Mouse (Mus musculus): ENCODE data around the gene Snap47. TPM values are rescaled to one million over a fixed set of nuclear protein-coding genes. Genes with fewer than 3 reads are reported as not detected.

Snap47 gene
- total and polyA plus RNA-seq, 2 experiments from 2014 or later: 467 to 588 TPM

DNA sequence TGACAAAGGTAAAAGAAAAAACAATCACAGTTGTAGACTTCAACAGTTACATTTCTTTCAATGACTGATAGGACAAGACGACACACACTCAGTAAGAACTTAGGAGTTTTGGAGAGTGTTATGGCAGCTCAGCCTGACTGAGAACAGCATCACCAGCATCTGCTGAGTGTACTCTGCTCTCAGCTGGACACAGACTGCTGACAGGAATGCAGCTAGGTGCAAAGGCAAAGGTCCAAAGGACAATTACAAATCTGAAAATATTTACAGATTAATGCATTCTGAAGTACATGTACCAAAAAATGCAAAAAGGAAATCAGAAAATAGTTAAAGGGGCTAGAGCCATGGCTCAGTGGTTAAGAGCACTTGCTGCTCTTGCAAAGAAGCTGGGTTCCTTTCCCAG, 21.0 kb downstream of the Snap47 start:
- no peak for TF ChIP-seq CTCF (IDR thresholded peaks at IDR 0.05)
- Histone ChIP-seq H3K4me1 (ENCODE audit: insufficient read depth, low read length) (no peaks in the 10 kb centered on the region), H3K27ac (ENCODE audit: low read depth, low read length) (no peak overlapping the region), H3K4me3 (ENCODE audit: low read depth, low read length) (no peak overlapping the region), H3K9ac (replicated peaks; ENCODE audit: low read length, poor library complexity, severe bottlenecking) (no peak overlapping the region), H3K4me2 (ENCODE audit: low read depth, low read length, poor library complexity, severe bottlenecking) (no peak overlapping the region), H3K9me3 (ENCODE audit: low read length) (no peaks in the 10 kb centered on the region), H3K27me3 (ENCODE audit: insufficient read depth, low read length) (no peaks in the 10 kb centered on the region), H3K36me3 (ENCODE audit: insufficient read depth, low read length) (peaks cover 52% of the 10 kb centered on the region)
- no peak for DNase-seq (ENCODE audit: low spot score)
- 79% methylated on average over 1 of the region's 1 CpGs for WGBS
- no peak for ATAC-seq (ENCODE audit: low FRiP score)

DNA sequence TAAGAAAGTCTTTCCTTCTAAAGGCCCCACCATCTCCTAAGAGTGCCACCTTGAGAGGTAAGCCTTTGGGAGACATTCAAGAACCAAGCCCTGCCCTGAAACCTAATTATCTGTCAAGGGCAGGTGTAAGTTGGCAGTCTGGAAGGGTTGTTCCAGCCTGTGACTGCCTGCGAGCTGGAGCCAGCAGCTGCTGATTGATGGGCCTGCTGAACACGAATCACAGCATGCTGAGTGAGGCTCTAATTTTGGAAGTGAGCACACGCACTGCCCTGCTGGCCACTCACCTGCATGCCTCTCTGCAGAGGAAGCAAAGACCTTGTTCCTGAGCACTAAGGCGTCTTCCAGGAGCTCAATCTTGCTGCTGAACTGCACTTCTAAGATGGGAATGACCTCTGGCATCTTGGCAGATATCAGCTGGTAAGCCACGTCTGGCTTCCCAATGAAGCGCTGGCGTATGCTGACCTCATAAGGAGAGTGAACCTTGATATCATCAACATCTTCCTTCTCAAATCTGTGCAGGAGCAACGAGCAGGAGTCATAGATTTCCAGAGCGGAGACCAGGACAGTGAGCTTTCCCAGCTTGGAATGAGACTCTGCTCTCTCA, 22.8 kb downstream of the Snap47 start:
- ATAC-seq (ENCODE audit: low FRiP score) (no peak), DNase-seq (ENCODE audit: low spot score) (no peak)
- no peaks in the 10 kb centered on the region for H3K4me1 ChIP-seq (ENCODE audit: insufficient read depth, low read length)
- no peak overlapping the region for H3K4me3 ChIP-seq (ENCODE audit: low read depth, low read length)
- no peak overlapping the region for H3K27ac ChIP-seq (ENCODE audit: low read depth, low read length)
- no peaks in the 10 kb centered on the region for H3K27me3 ChIP-seq (ENCODE audit: insufficient read depth, low read length)
- no peak for TF ChIP-seq CTCF (IDR thresholded peaks at IDR 0.05)
- peaks cover 60% of the 10 kb centered on the region for H3K36me3 ChIP-seq (ENCODE audit: insufficient read depth, low read length)
- H3K9me3 ChIP-seq (ENCODE audit: low read length): no peaks in the 10 kb centered on the region
- no peak overlapping the region for H3K4me2 ChIP-seq (ENCODE audit: low read depth, low read length, poor library complexity, severe bottlenecking)
- H3K9ac ChIP-seq (replicated peaks; ENCODE audit: low read length, poor library complexity, severe bottlenecking): no peak overlapping the region
- 93% methylated on average over 9 of the region's 9 CpGs for WGBS

DNA sequence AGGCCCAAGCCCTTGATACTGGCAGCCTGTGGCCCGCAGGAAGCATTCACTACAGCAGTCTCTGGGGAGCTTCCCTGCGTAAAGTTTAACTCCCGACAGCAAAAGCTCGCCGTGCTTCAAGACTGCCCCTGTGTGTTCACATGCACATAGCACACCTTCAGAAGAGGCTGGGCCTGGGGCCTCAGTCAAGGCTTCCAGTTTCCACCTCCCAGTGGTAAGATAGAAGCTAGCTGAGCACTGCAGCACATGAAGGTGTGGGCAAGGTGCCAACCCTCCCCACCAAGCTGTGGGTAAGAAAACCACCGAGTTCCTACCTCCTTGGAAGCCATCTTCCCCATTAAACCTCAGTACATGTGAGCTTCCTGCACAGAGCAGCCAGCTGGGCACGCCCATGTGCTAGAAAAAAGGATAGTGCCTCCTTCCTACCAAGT, 25.3 kb downstream of the Snap47 start:
- peak; percentile 57 for TF ChIP-seq CTCF (IDR thresholded peaks at IDR 0.05)

DNA sequence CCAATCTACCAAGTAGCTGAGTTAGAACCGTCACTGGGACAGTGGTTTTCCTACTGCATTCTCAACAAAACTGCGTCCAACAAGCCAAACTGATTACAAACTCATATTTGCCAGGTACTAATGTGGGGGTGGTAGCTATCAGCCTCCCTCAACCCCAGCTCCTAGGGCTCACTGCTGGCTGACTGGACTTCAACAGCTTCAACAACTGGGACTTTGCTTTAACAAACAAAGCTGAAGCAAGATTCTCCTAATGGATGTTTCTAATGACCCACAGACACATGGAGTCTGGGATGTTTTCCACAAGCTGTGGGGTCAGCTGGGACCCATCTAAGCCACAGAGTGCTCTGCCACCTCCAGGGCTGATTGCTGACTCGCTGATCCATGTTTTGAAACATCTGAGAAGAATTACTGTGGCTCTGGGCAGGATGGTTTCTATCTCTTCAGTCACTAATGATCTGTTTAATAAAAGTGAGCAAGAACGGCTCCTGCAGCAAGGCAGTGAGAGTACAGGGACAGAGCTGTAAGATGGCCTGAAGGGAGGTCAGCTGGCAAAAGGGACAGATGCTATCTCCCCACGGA, 27.9 kb downstream of the Snap47 start:
- Histone ChIP-seq H3K9me3 (ENCODE audit: low read length) (no peaks in the 10 kb centered on the region), H3K9ac (replicated peaks; ENCODE audit: low read length, poor library complexity, severe bottlenecking) (no peak overlapping the region), H3K27me3 (ENCODE audit: insufficient read depth, low read length) (no peaks in the 10 kb centered on the region), H3K4me1 (ENCODE audit: insufficient read depth, low read length) (no peaks in the 10 kb centered on the region), H3K36me3 (ENCODE audit: insufficient read depth, low read length) (peaks cover 87% of the 10 kb centered on the region), H3K4me3 (ENCODE audit: low read depth, low read length) (no peak overlapping the region), H3K27ac (ENCODE audit: low read depth, low read length) (no peak overlapping the region), H3K4me2 (ENCODE audit: low read depth, low read length, poor library complexity, severe bottlenecking) (no peak overlapping the region)
- 88% methylated on average over 5 of the region's 5 CpGs for WGBS
- ATAC-seq (ENCODE audit: low FRiP score): no peak
- no peak for DNase-seq (ENCODE audit: low spot score)
- no peak for TF ChIP-seq CTCF (IDR thresholded peaks at IDR 0.05)

More for the DNA sequence above, 25.3 kb downstream of the Snap47 start:
- peaks cover 68% of the 10 kb centered on the region for H3K36me3 ChIP-seq (ENCODE audit: insufficient read depth, low read length)
- H3K4me2 ChIP-seq (ENCODE audit: low read depth, low read length, poor library complexity, severe bottlenecking): no peak overlapping the region
- 59% methylated on average over 7 of the region's 7 CpGs for WGBS
- no peaks in the 10 kb centered on the region for H3K9me3 ChIP-seq (ENCODE audit: low read length)
- no peaks in the 10 kb centered on the region for H3K27me3 ChIP-seq (ENCODE audit: insufficient read depth, low read length)
- no peak overlapping the region for H3K9ac ChIP-seq (replicated peaks; ENCODE audit: low read length, poor library complexity, severe bottlenecking)
- peak; percentile 50 for DNase-seq (ENCODE audit: low spot score)
- no peaks in the 10 kb centered on the region for H3K4me1 ChIP-seq (ENCODE audit: insufficient read depth, low read length)
- ATAC-seq (ENCODE audit: low FRiP score): no peak
- no peak overlapping the region for H3K27ac ChIP-seq (ENCODE audit: low read depth, low read length)
- H3K4me3 ChIP-seq (ENCODE audit: low read depth, low read length): no peak overlapping the region

DNA sequence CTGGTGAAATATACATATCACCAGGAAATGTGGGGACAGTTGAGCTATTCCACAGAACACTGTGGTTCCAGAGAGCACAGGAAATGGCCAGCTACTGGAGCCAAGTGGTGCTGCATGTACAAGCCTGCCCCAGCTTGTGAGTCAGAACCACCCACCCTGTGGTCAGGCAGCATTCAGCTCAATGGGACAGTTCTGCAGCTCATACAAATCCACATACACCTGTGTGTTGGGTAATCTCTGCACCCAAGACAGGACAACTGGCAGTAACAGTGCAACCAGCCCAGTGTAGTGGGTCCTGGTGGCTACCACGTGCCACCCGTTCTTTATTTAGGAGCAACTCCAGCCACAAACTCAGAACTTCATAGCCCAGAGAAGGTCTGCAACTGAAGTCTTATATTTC, 29.0 kb downstream of the Snap47 start:
- Histone ChIP-seq H3K36me3 (ENCODE audit: insufficient read depth, low read length) (peaks cover 79% of the 10 kb centered on the region), H3K4me2 (ENCODE audit: low read depth, low read length, poor library complexity, severe bottlenecking) (no peak overlapping the region)
- 98% methylated on average over 2 of the region's 2 CpGs for WGBS

DNA sequence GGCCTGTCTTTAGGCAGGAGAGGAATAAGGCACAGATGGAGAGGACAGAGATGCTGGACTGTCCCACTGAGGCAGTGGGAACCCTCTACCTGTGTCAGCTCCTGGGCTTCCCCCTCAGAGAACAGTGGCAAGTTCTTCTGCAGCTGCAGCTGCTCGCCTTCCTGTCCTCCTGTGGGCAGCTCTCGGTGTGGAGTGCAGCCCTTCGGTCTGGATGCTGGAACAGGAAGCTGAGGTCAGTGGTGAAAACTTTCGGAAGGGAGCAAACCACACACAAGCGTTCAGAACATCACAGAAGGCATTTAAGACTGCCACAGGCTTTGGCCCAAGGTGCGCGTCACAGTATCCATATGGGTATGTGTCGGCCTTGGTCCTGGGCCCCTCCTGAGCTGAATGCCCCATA, 29.6 kb downstream of the Snap47 start:
- Histone ChIP-seq H3K27ac (ENCODE audit: low read depth, low read length) (no peak overlapping the region), H3K36me3 (ENCODE audit: insufficient read depth, low read length) (peaks cover 74% of the 10 kb centered on the region), H3K9me3 (ENCODE audit: low read length) (no peaks in the 10 kb centered on the region), H3K9ac (replicated peaks; ENCODE audit: low read length, poor library complexity, severe bottlenecking) (no peak overlapping the region), H3K4me2 (ENCODE audit: low read depth, low read length, poor library complexity, severe bottlenecking) (no peak overlapping the region), H3K4me1 (ENCODE audit: insufficient read depth, low read length) (no peaks in the 10 kb centered on the region), H3K27me3 (ENCODE audit: insufficient read depth, low read length) (no peaks in the 10 kb centered on the region), H3K4me3 (ENCODE audit: low read depth, low read length) (no peak overlapping the region)
- ATAC-seq (ENCODE audit: low FRiP score) (no peak), DNase-seq (ENCODE audit: low spot score) (no peak)
- 90% methylated on average over 8 of the region's 8 CpGs for WGBS
- no peak for TF ChIP-seq CTCF (IDR thresholded peaks at IDR 0.05)

More for the DNA sequence above, 29.0 kb downstream of the Snap47 start:
- DNase-seq (ENCODE audit: low spot score) (no peak), ATAC-seq (ENCODE audit: low FRiP score) (no peak)
- H3K9ac ChIP-seq (replicated peaks; ENCODE audit: low read length, poor library complexity, severe bottlenecking): no peak overlapping the region
- H3K4me1 ChIP-seq (ENCODE audit: insufficient read depth, low read length): no peaks in the 10 kb centered on the region
- TF ChIP-seq CTCF (IDR thresholded peaks at IDR 0.05): no peak
- no peak overlapping the region for H3K4me3 ChIP-seq (ENCODE audit: low read depth, low read length)
- H3K9me3 ChIP-seq (ENCODE audit: low read length): no peaks in the 10 kb centered on the region
- H3K27me3 ChIP-seq (ENCODE audit: insufficient read depth, low read length): no peaks in the 10 kb centered on the region
- no peak overlapping the region for H3K27ac ChIP-seq (ENCODE audit: low read depth, low read length)

All from midbrain, postnatal 0 days (tissue).